Mouse (Mus musculus): Measurements from ENCODE around the gene Slfn14. TPM values are rescaled to one million over a fixed set of nuclear protein-coding genes. Genes with fewer than 3 reads are reported as not detected.
"Not testable (repeated sequence)": the region's sequence is repeated elsewhere in the genome, so short reads cannot be mapped to it uniquely, and the experiment has no call there.

The Slfn14 gene
- polyA plus RNA-seq, 1 experiment, result 0.07 TPM

DNA sequence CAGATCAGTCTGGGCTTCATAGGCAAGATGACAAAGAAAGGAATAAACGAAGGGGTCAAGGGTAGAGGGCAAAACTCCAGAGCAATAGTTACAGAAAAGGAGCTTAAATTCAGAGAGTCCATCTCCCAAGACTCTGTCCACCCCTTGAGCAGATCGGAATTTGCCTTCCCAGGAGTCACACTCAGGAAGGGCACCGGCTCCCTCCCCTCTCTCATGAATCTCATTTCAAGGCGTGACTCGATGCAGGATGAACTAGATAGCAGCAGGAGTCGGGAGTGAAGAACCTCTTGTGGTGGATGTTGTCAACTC lies 15.7 kb downstream of the Slfn14 start:
- TF ChIP-seq POLR2A (IDR thresholded peaks at IDR 0.05; ENCODE audit: control insufficient read depth, low read depth, low read length) (no peak), CTCF (IDR thresholded peaks at IDR 0.05; ENCODE audit: control insufficient read depth, insufficient read depth, insufficient replicate concordance, low read depth, low read length) (no peak)
- H3K27ac ChIP-seq (ENCODE audit: control insufficient read depth, insufficient read depth, low read depth, low read length), result peak overlapping the region; percentile 93
- H3K4me3 ChIP-seq (ENCODE audit: control insufficient read depth, low read depth, low read length), result peak overlapping the region; percentile 87
- H3K4me1 ChIP-seq (ENCODE audit: control insufficient read depth, insufficient read depth, low read length), result no peaks in the 10 kb centered on the region
- H3K27me3 ChIP-seq (ENCODE audit: control insufficient read depth, insufficient read depth, low read length), result no peaks in the 10 kb centered on the region
- no peaks in the 10 kb centered on the region for H3K36me3 ChIP-seq (ENCODE audit: control insufficient read depth, insufficient read depth, low read length)

- TF ChIP-seq CTCF (IDR thresholded peaks at IDR 0.05; ENCODE audit: control insufficient read depth, insufficient read depth, insufficient replicate concordance, low read depth, low read length) (no peak), POLR2A (IDR thresholded peaks at IDR 0.05; ENCODE audit: control insufficient read depth, low read depth, low read length) (no peak)
- Histone ChIP-seq H3K36me3 (ENCODE audit: control insufficient read depth, insufficient read depth, low read length) (no peaks in the 10 kb centered on the region), H3K4me1 (ENCODE audit: control insufficient read depth, insufficient read depth, low read length) (no peaks in the 10 kb centered on the region), H3K27ac (ENCODE audit: control insufficient read depth, insufficient read depth, low read depth, low read length) (no peak overlapping the region), H3K4me3 (ENCODE audit: control insufficient read depth, low read depth, low read length) (no peak overlapping the region), H3K27me3 (ENCODE audit: control insufficient read depth, insufficient read depth, low read length) (no peaks in the 10 kb centered on the region)
These were observed 23.4 kb downstream of the Slfn14 start for GRCm38 (mm10) chr11:83263146-83263545.

GRCm38 (mm10) chr11:83262673-83263072 lies 23.9 kb downstream of the Slfn14 start:
- TF ChIP-seq CTCF (IDR thresholded peaks at IDR 0.05; ENCODE audit: control insufficient read depth, insufficient read depth, insufficient replicate concordance, low read depth, low read length) (no peak), POLR2A (IDR thresholded peaks at IDR 0.05; ENCODE audit: control insufficient read depth, low read depth, low read length) (no peak)
- H3K27me3 ChIP-seq (ENCODE audit: control insufficient read depth, insufficient read depth, low read length), result no peaks in the 10 kb centered on the region
- H3K27ac ChIP-seq (ENCODE audit: control insufficient read depth, insufficient read depth, low read depth, low read length), result no peak overlapping the region
- H3K36me3 ChIP-seq (ENCODE audit: control insufficient read depth, insufficient read depth, low read length), result no peaks in the 10 kb centered on the region
- H3K4me1 ChIP-seq (ENCODE audit: control insufficient read depth, insufficient read depth, low read length), result no peaks in the 10 kb centered on the region
- no peak overlapping the region for H3K4me3 ChIP-seq (ENCODE audit: control insufficient read depth, low read depth, low read length)

GRCm38 (mm10) chr11:83257211-83257610 lies 29.3 kb downstream of the Slfn14 start:
- H3K36me3 ChIP-seq (ENCODE audit: control insufficient read depth, insufficient read depth, low read length); H3K4me1 ChIP-seq (ENCODE audit: control insufficient read depth, insufficient read depth, low read length); H3K27me3 ChIP-seq (ENCODE audit: control insufficient read depth, insufficient read depth, low read length); H3K4me3 ChIP-seq (ENCODE audit: control insufficient read depth, low read depth, low read length); H3K27ac ChIP-seq (ENCODE audit: control insufficient read depth, insufficient read depth, low read depth, low read length): not testable (repeated sequence)

GRCm38 (mm10) chr11:83239811-83240210 lies 46.7 kb downstream of the Slfn14 start:
- Histone ChIP-seq H3K27ac (ENCODE audit: control insufficient read depth, insufficient read depth, low read depth, low read length) (no peak overlapping the region), H3K36me3 (ENCODE audit: control insufficient read depth, insufficient read depth, low read length) (no peaks in the 10 kb centered on the region), H3K27me3 (ENCODE audit: control insufficient read depth, insufficient read depth, low read length) (no peaks in the 10 kb centered on the region), H3K4me3 (ENCODE audit: control insufficient read depth, low read depth, low read length) (no peak overlapping the region), H3K4me1 (ENCODE audit: control insufficient read depth, insufficient read depth, low read length) (no peaks in the 10 kb centered on the region)
- no peak for TF ChIP-seq POLR2A (IDR thresholded peaks at IDR 0.05; ENCODE audit: control insufficient read depth, low read depth, low read length)
- no peak for TF ChIP-seq CTCF (IDR thresholded peaks at IDR 0.05; ENCODE audit: control insufficient read depth, insufficient read depth, insufficient replicate concordance, low read depth, low read length)

DNA sequence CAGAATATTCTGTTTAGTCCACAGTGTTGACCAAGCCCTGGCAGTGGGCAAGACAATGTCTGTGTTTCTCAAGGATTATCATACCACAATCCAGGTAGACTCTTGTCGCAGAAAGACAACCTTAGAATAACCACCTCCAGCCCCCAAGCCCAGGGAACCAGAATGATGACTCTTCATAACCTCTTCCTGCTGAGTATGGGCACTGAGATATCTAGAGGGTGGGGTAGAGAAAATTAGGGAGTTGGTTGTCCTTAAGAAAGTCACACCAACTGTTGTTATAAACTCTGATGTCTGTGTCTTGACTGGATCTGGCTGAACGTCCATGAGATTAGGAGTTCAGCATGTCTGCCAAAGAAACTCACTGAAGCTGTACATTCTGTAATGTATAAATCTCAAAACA lies 48.1 kb downstream of the Slfn14 start:
- Histone ChIP-seq H3K27me3 (ENCODE audit: control insufficient read depth, insufficient read depth, low read length) (no peaks in the 10 kb centered on the region), H3K4me1 (ENCODE audit: control insufficient read depth, insufficient read depth, low read length) (no peaks in the 10 kb centered on the region), H3K27ac (ENCODE audit: control insufficient read depth, insufficient read depth, low read depth, low read length) (no peak overlapping the region), H3K36me3 (ENCODE audit: control insufficient read depth, insufficient read depth, low read length) (no peaks in the 10 kb centered on the region), H3K4me3 (ENCODE audit: control insufficient read depth, low read depth, low read length) (no peak overlapping the region)
- TF ChIP-seq CTCF (IDR thresholded peaks at IDR 0.05; ENCODE audit: control insufficient read depth, insufficient read depth, insufficient replicate concordance, low read depth, low read length), result no peak
- TF ChIP-seq POLR2A (IDR thresholded peaks at IDR 0.05; ENCODE audit: control insufficient read depth, low read depth, low read length), result no peak

GRCm38 (mm10) chr11:83237390-83237789 lies 49.1 kb downstream of the Slfn14 start:
- H3K27me3 ChIP-seq (ENCODE audit: control insufficient read depth, insufficient read depth, low read length); H3K36me3 ChIP-seq (ENCODE audit: control insufficient read depth, insufficient read depth, low read length); H3K27ac ChIP-seq (ENCODE audit: control insufficient read depth, insufficient read depth, low read depth, low read length); H3K4me3 ChIP-seq (ENCODE audit: control insufficient read depth, low read depth, low read length); H3K4me1 ChIP-seq (ENCODE audit: control insufficient read depth, insufficient read depth, low read length): not testable (repeated sequence)

GRCm38 (mm10) chr11:83233621-83234020 lies 52.9 kb downstream of the Slfn14 start:
- not testable (repeated sequence) for H3K36me3 ChIP-seq (ENCODE audit: control insufficient read depth, insufficient read depth, low read length); H3K4me1 ChIP-seq (ENCODE audit: control insufficient read depth, insufficient read depth, low read length); H3K4me3 ChIP-seq (ENCODE audit: control insufficient read depth, low read depth, low read length); H3K27me3 ChIP-seq (ENCODE audit: control insufficient read depth, insufficient read depth, low read length); H3K27ac ChIP-seq (ENCODE audit: control insufficient read depth, insufficient read depth, low read depth, low read length)

Measured in testis, adult 2 months (tissue).